In the genomic region with DNA sequence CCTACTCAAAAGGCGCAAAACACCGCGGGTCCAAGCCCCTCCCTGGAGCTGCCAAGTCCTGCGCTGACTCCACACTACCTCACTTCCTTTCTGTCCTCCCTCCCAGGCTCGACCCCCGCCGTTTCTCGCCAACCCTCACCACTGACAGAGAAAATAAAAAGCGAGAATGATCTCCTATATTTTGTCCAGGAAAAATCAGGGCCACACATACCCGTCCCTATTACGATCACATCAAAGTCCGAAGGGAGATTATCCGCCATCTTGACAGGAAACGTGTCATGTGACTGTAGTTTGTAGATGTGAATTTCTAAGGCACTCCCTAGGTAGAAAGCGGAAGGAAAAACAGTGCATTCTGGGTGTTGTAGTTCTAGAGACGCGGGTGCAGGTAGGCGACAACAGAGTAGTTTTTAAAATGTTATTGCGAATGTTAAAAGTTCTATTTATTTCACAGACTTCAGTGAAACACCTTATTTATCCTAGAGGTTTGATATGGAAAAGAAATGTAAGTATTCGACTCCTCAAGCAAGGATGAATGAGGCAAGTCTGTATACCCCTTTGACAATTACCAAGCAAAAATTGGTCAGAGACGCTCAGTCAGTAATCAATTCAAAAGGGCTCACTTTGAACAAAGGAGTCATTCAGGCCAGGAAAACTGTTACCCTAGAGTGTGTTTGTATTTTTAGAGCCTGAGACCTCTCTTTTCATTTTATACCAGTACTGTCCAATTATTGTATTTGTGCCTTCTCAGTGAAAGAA, we compare ENCODE assay signal across 1 mouse cellular context.
A peak's percentile ranks its signal among the peaks of the same experiment; 100 is the strongest.
TF ChIP-seq lines count a peak whose summit lies in the region.

A gene (minus strand): TSS at position 288 of the 756 bp plus-strand sequence.

TF ChIP-seq in MEL, 35 proteins besides CTCF, POLR2A, EP300 and RAD21 (continued from another document):
- TF ChIP-seq MAX (IDR thresholded peaks at IDR 0.05; ENCODE audit: low read length): peak; percentile 63; the same call in 1 of the 2 replicates
- TF ChIP-seq ELF1 (IDR thresholded peaks at IDR 0.05; ENCODE audit: low read depth, low read length): peak; percentile 76
